ENCODE assay signal across 9 mouse cellular contexts in the genomic region with DNA sequence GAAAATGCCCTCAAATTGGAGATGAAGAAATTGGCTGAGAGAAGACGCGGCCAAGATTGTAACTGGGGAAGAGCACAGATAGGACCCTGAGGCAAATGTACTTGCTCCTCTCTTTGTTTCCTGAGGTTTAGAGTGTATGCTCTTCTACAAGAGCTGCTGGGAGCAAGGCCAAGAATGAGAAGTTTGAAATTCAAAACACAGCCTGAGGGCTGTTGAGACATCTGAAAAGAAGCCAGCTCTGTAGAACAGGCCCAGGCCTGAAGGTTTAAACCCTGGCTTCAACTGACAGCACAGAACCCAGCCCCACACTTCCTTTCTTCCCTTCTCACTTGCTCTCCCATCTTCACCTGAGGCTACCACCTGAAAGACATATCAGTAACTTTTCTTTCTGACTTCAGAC. TPM values are rescaled to one million over a fixed set of nuclear protein-coding genes. Genes with fewer than 3 reads are reported as not detected.
DNase-seq lines count a peak whose midpoint lies in the region; ATAC-seq and TF ChIP-seq lines count a peak whose summit lies in the region.
"Had no signal": no experiment of that assay in that cellular context is flagged by ENCODE, and none has a peak within 500 bp of the region (broad histone marks: within the 10 kb centered on the region; RNA-seq: fewer than 3 reads in every experiment).

No protein-coding gene starts in this region.

- no peak for ATAC-seq in kidney, postnatal 0 days (replicated peaks; ENCODE audit: low FRiP score, low read depth)
- no peak for ATAC-seq in kidney, embryonic 15.5 days (replicated peaks; ENCODE audit: low FRiP score)

- H3K4me3 ChIP-seq in kidney, postnatal 0 days (replicated peaks; ENCODE audit: low read depth, low read length): no peak overlapping the region
- H3K4me3 ChIP-seq in kidney, embryonic 15.5 days (replicated peaks): no peak overlapping the region
- no peak overlapping the region for H3K4me3 ChIP-seq in cerebellum, adult 2 months (replicated peaks; ENCODE audit: insufficient read depth, low read depth, low read length)

- H3K27me3 ChIP-seq in kidney, postnatal 0 days (ENCODE audit: insufficient read depth, low read length): no peaks in the 10 kb centered on the region
- H3K27me3 ChIP-seq in kidney, embryonic 15.5 days: no peaks in the 10 kb centered on the region
- no peaks in the 10 kb centered on the region for H3K27me3 ChIP-seq in cerebellum, adult 2 months (ENCODE audit: control insufficient read depth, insufficient read depth, low read length)

- no peak for TF ChIP-seq CTCF in kidney, postnatal 0 days (IDR thresholded peaks at IDR 0.05; ENCODE audit: low read depth)
- no peak for TF ChIP-seq CTCF in cerebellum, adult 2 months (IDR thresholded peaks at IDR 0.05; ENCODE audit: borderline replicate concordance, insufficient read depth, low read depth, low read length)

- peaks cover 11% of the 10 kb centered on the region; the same call in 1 of the 2 replicates for H3K4me1 ChIP-seq in kidney, postnatal 0 days (replicated peaks; ENCODE audit: insufficient read depth, low read length)
- H3K4me1 ChIP-seq in kidney, embryonic 15.5 days: peaks cover 32% of the 10 kb centered on the region
- H3K4me1 ChIP-seq in cerebellum, adult 2 months (ENCODE audit: control insufficient read depth, insufficient read depth, low read length): peaks cover 3% of the 10 kb centered on the region; the same call in 1 of the 2 replicates

- no peaks in the 10 kb centered on the region for H3K9me3 ChIP-seq in kidney, postnatal 0 days (replicated peaks; ENCODE audit: low read length)
- no peaks in the 10 kb centered on the region for H3K9me3 ChIP-seq in kidney, embryonic 15.5 days (replicated peaks)

- H3K9ac ChIP-seq in kidney, postnatal 0 days (ENCODE audit: low read depth, low read length): 0 out of 2 replicates have a peak overlapping the region, but pooled peaks have one; percentile 14
- no peak overlapping the region for H3K9ac ChIP-seq in kidney, embryonic 15.5 days

- WGBS in kidney, postnatal 0 days: 94% methylated on average over 2 of the region's 2 CpGs
- 98% methylated on average over 2 of the region's 2 CpGs for WGBS in kidney, embryonic 15.5 days
- 89% methylated on average over 2 of the region's 2 CpGs for WGBS in cerebellum, adult 2 months

- H3K36me3 ChIP-seq in kidney, postnatal 0 days (ENCODE audit: insufficient read depth, low read length): peaks cover 42% of the 10 kb centered on the region
- peaks cover 57% of the 10 kb centered on the region for H3K36me3 ChIP-seq in kidney, embryonic 15.5 days

- no peak overlapping the region for H3K27ac ChIP-seq in kidney, postnatal 0 days
- no peak overlapping the region for H3K27ac ChIP-seq in kidney, embryonic 15.5 days
- no peak overlapping the region for H3K27ac ChIP-seq in cerebellum, adult 2 months (ENCODE audit: insufficient read depth, low read length)

- DNase-seq in kidney, postnatal 0 days (ENCODE audit: low spot score): no peak
- peak; percentile 97 for DNase-seq in adipocyte (ENCODE audit: low spot score)
- DNase-seq in fat pad, adult 2 months (ENCODE audit: extremely low read depth, low read depth, low spot score): peak; percentile 98
- DNase-seq in lung, postnatal 14 days: peak; percentile 56
- no peak for DNase-seq in kidney, postnatal 4 days
- no peak for DNase-seq in cerebellum, adult 2 months
- DNase-seq: cerebellum, postnatal 14 days; gastrocnemius, postnatal 36 days had no signal

- H3K4me2 ChIP-seq in kidney, postnatal 0 days (ENCODE audit: low read length): no peak overlapping the region
- H3K4me2 ChIP-seq in kidney, embryonic 15.5 days: no peak overlapping the region

- no peak for TF ChIP-seq POLR2A in cerebellum, adult 2 months (IDR thresholded peaks at IDR 0.05; ENCODE audit: borderline replicate concordance, insufficient read depth, low read length)

RNA-seq across cellular contexts. Expression of a gene that starts 13.1 kb away (rescaled TPM):
- 151 and 158 TPM in 2 replicates for polyA plus RNA-seq in kidney, postnatal 0 days (2015; fragmentation: Nextera tagmentation; extraction: Ambion mirVana)
- polyA plus RNA-seq in kidney, embryonic 15.5 days (2015; fragmentation: Nextera tagmentation; extraction: Ambion mirVana): 115 and 123 TPM in 2 replicates
- polyA plus RNA-seq in cerebellum, adult 2 months (2012; rRNA removed): 214 and 221 TPM in 2 replicates

RNA-seq across cellular contexts. Expression of a gene that starts 25.6 kb away (rescaled TPM):
- polyA plus RNA-seq in kidney, postnatal 0 days (2015; fragmentation: Nextera tagmentation; extraction: Ambion mirVana): 71.3 and 77.7 TPM in 2 replicates
- 90.1 and 94.2 TPM in 2 replicates for polyA plus RNA-seq in kidney, embryonic 15.5 days (2015; fragmentation: Nextera tagmentation; extraction: Ambion mirVana)
- 55.5 and 57.6 TPM in 2 replicates for polyA plus RNA-seq in cerebellum, adult 2 months (2012; rRNA removed)

RNA-seq across cellular contexts. Expression of a gene that starts 30.5 kb away (rescaled TPM):
- polyA plus RNA-seq in kidney, postnatal 0 days (2015; fragmentation: Nextera tagmentation; extraction: Ambion mirVana): 0.75 and 1.1 TPM in 2 replicates
- 2.0 and 2.6 TPM in 2 replicates for polyA plus RNA-seq in kidney, embryonic 15.5 days (2015; fragmentation: Nextera tagmentation; extraction: Ambion mirVana)
- 0.33 and 0.65 TPM in 2 replicates for polyA plus RNA-seq in cerebellum, adult 2 months (2012; rRNA removed)

RNA-seq across cellular contexts. Expression of a gene that starts 31.2 kb away (rescaled TPM):
- 105 and 115 TPM in 2 replicates for polyA plus RNA-seq in kidney, postnatal 0 days (2015; fragmentation: Nextera tagmentation; extraction: Ambion mirVana)
- polyA plus RNA-seq in kidney, embryonic 15.5 days (2015; fragmentation: Nextera tagmentation; extraction: Ambion mirVana): 132 and 145 TPM in 2 replicates
- polyA plus RNA-seq in cerebellum, adult 2 months (2012; rRNA removed): 116 and 119 TPM in 2 replicates

RNA-seq across cellular contexts. Expression of a gene that starts 46.5 kb away (rescaled TPM):
- polyA plus RNA-seq in kidney, postnatal 0 days (2015; fragmentation: Nextera tagmentation; extraction: Ambion mirVana): 0.17 and 0.18 TPM in 2 replicates
- polyA plus RNA-seq in kidney, embryonic 15.5 days (2015; fragmentation: Nextera tagmentation; extraction: Ambion mirVana): 0.06 and 0.14 TPM in 2 replicates
- polyA plus RNA-seq in cerebellum, adult 2 months (2012; rRNA removed): 0.63 and 0.88 TPM in 2 replicates

Comparison
In these comparisons a context has a peak if more than half of its experiments do, and no peak if none do; other contexts are left out.
1. DNase-seq: peak in adipocyte (single experiment), fat pad, adult 2 months (single experiment) and lung, postnatal 14 days (single experiment); none in kidney, postnatal 0 days (single experiment), kidney, postnatal 4 days (0 of 2) and cerebellum, adult 2 months (0 of 2).